Mouse (Mus musculus): ENCODE measurements at regions not wholly inside any gene's neighbourhood (a gene's known extent, or its start where the extent isn't known, plus 50 kb on each side); places are given as distances from the start of the nearest gene placed in this dataset.
A peak's percentile ranks its signal among the peaks of the same experiment; 100 is the strongest.

- 25% methylated on average over 8 of the region's 8 CpGs for WGBS
- no peaks in the 10 kb centered on the region for H3K36me3 ChIP-seq (ENCODE audit: insufficient read depth)
- H3K4me3 ChIP-seq (ENCODE audit: low read depth, low read length), result no peak overlapping the region
- peaks cover 23% of the 10 kb centered on the region for H3K4me1 ChIP-seq (ENCODE audit: insufficient read depth)
- no peak overlapping the region for H3K27ac ChIP-seq (ENCODE audit: low read depth)
- no peaks in the 10 kb centered on the region for H3K9me3 ChIP-seq (ENCODE audit: low read depth, low read length)
- no peak for TF ChIP-seq CTCF (IDR thresholded peaks at IDR 0.05; ENCODE audit: low read depth)
- no peak overlapping the region for H3K4me2 ChIP-seq
- no peak overlapping the region for H3K9ac ChIP-seq
- ATAC-seq (ENCODE audit: insufficient read depth) (no peak), DNase-seq (peak; percentile 49)
- H3K27me3 ChIP-seq (ENCODE audit: insufficient read depth, low read length), result no peaks in the 10 kb centered on the region
Observed at GRCm38 (mm10) chr11:114444211-114444610, 224.1 kb upstream of the Rpl38 start.

- Histone ChIP-seq H3K27ac (ENCODE audit: low read depth) (no peak overlapping the region), H3K9me3 (ENCODE audit: low read depth, low read length) (no peaks in the 10 kb centered on the region), H3K36me3 (ENCODE audit: insufficient read depth) (no peaks in the 10 kb centered on the region), H3K4me1 (ENCODE audit: insufficient read depth) (peaks cover 20% of the 10 kb centered on the region), H3K27me3 (ENCODE audit: insufficient read depth, low read length) (no peaks in the 10 kb centered on the region), H3K4me3 (ENCODE audit: low read depth, low read length) (no peak overlapping the region), H3K4me2 (no peak overlapping the region), H3K9ac (no peak overlapping the region)
- no peak for ATAC-seq (ENCODE audit: insufficient read depth)
- 46% methylated on average over 5 of the region's 5 CpGs for WGBS
- TF ChIP-seq CTCF (IDR thresholded peaks at IDR 0.05; ENCODE audit: low read depth), result no peak
- peak; percentile 10 for DNase-seq
Observed at GRCm38 (mm10) chr11:114443444-114443843, 224.9 kb upstream of the Rpl38 start.

- Histone ChIP-seq H3K36me3 (ENCODE audit: insufficient read depth) (no peaks in the 10 kb centered on the region), H3K4me1 (ENCODE audit: insufficient read depth) (no peaks in the 10 kb centered on the region), H3K27ac (ENCODE audit: low read depth) (no peak overlapping the region), H3K4me3 (ENCODE audit: low read depth, low read length) (no peak overlapping the region), H3K9me3 (ENCODE audit: low read depth, low read length) (no peaks in the 10 kb centered on the region), H3K9ac (no peak overlapping the region), H3K27me3 (ENCODE audit: insufficient read depth, low read length) (no peaks in the 10 kb centered on the region), H3K4me2 (no peak overlapping the region)
- DNase-seq, result peak; percentile 23
- no peak for ATAC-seq (ENCODE audit: insufficient read depth)
- 81% methylated on average over 4 of the region's 4 CpGs for WGBS
- no peak for TF ChIP-seq CTCF (IDR thresholded peaks at IDR 0.05; ENCODE audit: low read depth)
Observed at GRCm38 (mm10) chr11:114439314-114439713, 229.0 kb upstream of the Rpl38 start.

GRCm38 (mm10) chr11:114435788-114436187 lies 232.5 kb upstream of the Rpl38 start:
- Histone ChIP-seq H3K9ac (no peak overlapping the region), H3K27me3 (ENCODE audit: insufficient read depth, low read length) (no peaks in the 10 kb centered on the region), H3K4me2 (no peak overlapping the region), H3K4me1 (ENCODE audit: insufficient read depth) (no peaks in the 10 kb centered on the region), H3K36me3 (ENCODE audit: insufficient read depth) (no peaks in the 10 kb centered on the region), H3K4me3 (ENCODE audit: low read depth, low read length) (no peak overlapping the region), H3K27ac (ENCODE audit: low read depth) (no peak overlapping the region), H3K9me3 (ENCODE audit: low read depth, low read length) (no peaks in the 10 kb centered on the region)
- no peak for DNase-seq
- 16% methylated on average over 1 of the region's 1 CpGs for WGBS
- ATAC-seq (ENCODE audit: insufficient read depth), result no peak
- TF ChIP-seq CTCF (IDR thresholded peaks at IDR 0.05; ENCODE audit: low read depth), result no peak

- no peak for TF ChIP-seq CTCF (IDR thresholded peaks at IDR 0.05; ENCODE audit: low read depth)
- no peak overlapping the region for H3K4me3 ChIP-seq (ENCODE audit: low read depth, low read length)
- H3K9ac ChIP-seq, result no peak overlapping the region
- H3K27me3 ChIP-seq (ENCODE audit: insufficient read depth, low read length), result no peaks in the 10 kb centered on the region
- H3K27ac ChIP-seq (ENCODE audit: low read depth), result no peak overlapping the region
- no peak for DNase-seq
- no peak for ATAC-seq (ENCODE audit: insufficient read depth)
- 44% methylated on average over 5 of the region's 5 CpGs for WGBS
- H3K36me3 ChIP-seq (ENCODE audit: insufficient read depth), result no peaks in the 10 kb centered on the region
- no peak overlapping the region for H3K4me2 ChIP-seq
- no peaks in the 10 kb centered on the region for H3K4me1 ChIP-seq (ENCODE audit: insufficient read depth)
- H3K9me3 ChIP-seq (ENCODE audit: low read depth, low read length), result no peaks in the 10 kb centered on the region
Observed at GRCm38 (mm10) chr11:114433561-114433960, 234.8 kb upstream of the Rpl38 start.

- Histone ChIP-seq H3K9ac (no peak overlapping the region), H3K27me3 (ENCODE audit: insufficient read depth, low read length) (no peaks in the 10 kb centered on the region), H3K27ac (ENCODE audit: low read depth) (no peak overlapping the region), H3K4me1 (ENCODE audit: insufficient read depth) (no peaks in the 10 kb centered on the region), H3K4me2 (no peak overlapping the region), H3K36me3 (ENCODE audit: insufficient read depth) (no peaks in the 10 kb centered on the region), H3K4me3 (ENCODE audit: low read depth, low read length) (no peak overlapping the region), H3K9me3 (ENCODE audit: low read depth, low read length) (no peaks in the 10 kb centered on the region)
- no peak for DNase-seq
- no peak for TF ChIP-seq CTCF (IDR thresholded peaks at IDR 0.05; ENCODE audit: low read depth)
- ATAC-seq (ENCODE audit: insufficient read depth), result no peak
- 88% methylated on average over 14 of the region's 14 CpGs for WGBS
Observed at GRCm38 (mm10) chr11:114425447-114425846, 242.9 kb upstream of the Rpl38 start.

GRCm38 (mm10) chr11:114423322-114423721 lies 245.0 kb upstream of the Rpl38 start:
- ATAC-seq (ENCODE audit: insufficient read depth), result peak; percentile 47; the same call in 1 of the 2 replicates
- Histone ChIP-seq H3K36me3 (ENCODE audit: insufficient read depth) (no peaks in the 10 kb centered on the region), H3K4me3 (ENCODE audit: low read depth, low read length) (no peak overlapping the region), H3K9me3 (ENCODE audit: low read depth, low read length) (no peaks in the 10 kb centered on the region), H3K4me2 (no peak overlapping the region), H3K27ac (ENCODE audit: low read depth) (no peak overlapping the region), H3K4me1 (ENCODE audit: insufficient read depth) (no peaks in the 10 kb centered on the region), H3K9ac (no peak overlapping the region), H3K27me3 (ENCODE audit: insufficient read depth, low read length) (no peaks in the 10 kb centered on the region)
- DNase-seq, result peak; percentile 44
- no peak for TF ChIP-seq CTCF (IDR thresholded peaks at IDR 0.05; ENCODE audit: low read depth)
- WGBS, result 51% methylated on average over 19 of the region's 19 CpGs

- Histone ChIP-seq H3K4me2 (no peak overlapping the region), H3K9me3 (ENCODE audit: low read depth, low read length) (no peaks in the 10 kb centered on the region), H3K4me3 (ENCODE audit: low read depth, low read length) (no peak overlapping the region), H3K27ac (ENCODE audit: low read depth) (no peak overlapping the region), H3K27me3 (ENCODE audit: insufficient read depth, low read length) (no peaks in the 10 kb centered on the region), H3K36me3 (ENCODE audit: insufficient read depth) (no peaks in the 10 kb centered on the region), H3K9ac (no peak overlapping the region), H3K4me1 (ENCODE audit: insufficient read depth) (no peaks in the 10 kb centered on the region)
- ATAC-seq (ENCODE audit: insufficient read depth) (no peak), DNase-seq (peak; percentile 22)
- WGBS, result 81% methylated on average over 7 of the region's 7 CpGs
- TF ChIP-seq CTCF (IDR thresholded peaks at IDR 0.05; ENCODE audit: low read depth), result peak; percentile 56
Observed at GRCm38 (mm10) chr11:114419002-114419401, 249.3 kb upstream of the Rpl38 start.

Data from lung, embryonic 14.5 days (tissue).